Mouse (Mus musculus): Measurements from ENCODE around the gene Tmigd1.

DNA sequence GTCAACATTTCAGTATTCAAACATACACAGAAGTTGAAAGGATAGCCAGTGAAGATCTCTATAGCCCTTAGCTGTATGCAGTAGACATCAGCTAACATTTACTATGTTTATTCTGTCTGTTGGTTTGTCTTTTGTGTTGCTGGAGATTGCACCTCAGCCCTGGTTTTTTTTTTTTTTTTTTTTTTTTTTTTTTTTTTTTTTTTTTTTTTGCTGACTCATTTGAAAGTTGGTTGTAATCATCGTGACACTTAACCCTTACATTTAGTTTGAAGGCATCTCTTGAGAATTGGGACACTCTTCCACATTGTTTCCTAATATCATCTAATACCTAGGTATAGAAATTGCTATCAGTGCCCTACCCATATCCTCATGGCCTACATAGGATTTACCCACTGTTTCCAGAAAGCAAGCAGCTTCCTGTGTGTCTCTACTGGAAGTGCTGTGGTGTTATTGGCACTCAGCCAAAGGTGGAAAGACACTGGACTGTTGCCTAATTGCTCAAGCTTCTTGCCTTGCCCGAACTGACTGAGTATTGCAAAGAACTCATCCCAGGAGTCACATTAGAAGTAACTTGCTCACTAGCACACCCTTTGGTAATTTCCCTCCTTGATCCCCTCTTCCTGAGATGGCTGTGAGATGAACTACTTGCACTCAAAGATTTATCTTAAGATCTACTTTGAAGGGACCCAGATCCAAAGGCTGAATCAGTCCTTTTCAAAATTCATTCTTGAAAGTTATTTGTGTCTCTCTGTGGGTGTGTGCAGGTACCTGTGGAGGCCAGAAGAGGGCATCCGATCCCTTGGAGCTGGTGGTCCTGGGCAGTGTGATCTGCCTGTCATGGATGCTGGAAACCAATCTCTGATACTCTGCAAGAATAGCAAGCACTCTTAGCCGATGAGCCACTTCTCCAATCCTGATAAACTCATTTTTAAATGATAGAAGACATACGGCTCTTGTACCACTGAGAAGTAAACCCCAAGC is 1.9 kb upstream of the Tmigd1 start:
- peak; percentile 65 for TF ChIP-seq CTCF (IDR thresholded peaks at IDR 0.05)
- TF ChIP-seq POLR2A (IDR thresholded peaks at IDR 0.05; ENCODE audit: insufficient read depth, low read depth, low read length): no peak
- TF ChIP-seq EP300 (IDR thresholded peaks at IDR 0.05; ENCODE audit: insufficient read depth, low read depth, low read length): no peak
